Mouse (Mus musculus) stomach, embryonic 15.5 days (tissue): Measurements from ENCODE around the gene Mphosph6. TPM values are rescaled to one million over a fixed set of nuclear protein-coding genes. Genes with fewer than 3 reads are reported as not detected.
A peak's percentile ranks its signal among the peaks of the same experiment; 100 is the strongest.

ENCODE experiments used
- ATAC-seq: fragments of 200-750 bp; cut with Nextera tagmentation; 2 replicates; pipeline ENCODE4 v1.8.0; 2017; ENCODE audit warnings: low read depth, moderate number of reproducible peaks, moderate TSS enrichment; ENCODE audit not compliant: insufficient read depth, low FRiP score
- H3K27ac ChIP-seq: fragments of 300-500 bp; sonication (generic); 2 replicates; pipeline ENCODE4 v1.5.1; 2015; ENCODE audit warnings: mild to moderate bottlenecking, inconsistent platforms
- H3K27me3 ChIP-seq: fragments of 300-500 bp; sonication (generic); replicated peaks from 2 replicates; pipeline ENCODE4 v1.6.1; 2015; ENCODE audit warnings: inconsistent platforms
- H3K36me3 ChIP-seq: fragments of 300-500 bp; sonication (generic); 2 replicates; pipeline ENCODE4 v1.6.1; 2015; ENCODE audit warnings: inconsistent platforms
- H3K4me1 ChIP-seq: fragments of 300-500 bp; sonication (generic); 2 replicates; pipeline ENCODE4 v1.6.1; 2015; ENCODE audit warnings: inconsistent platforms
- H3K4me2 ChIP-seq: fragments of 300-500 bp; sonication (generic); 2 replicates; pipeline ENCODE4 v1.6.1; 2015; ENCODE audit warnings: mild to moderate bottlenecking, inconsistent platforms
- H3K4me3 ChIP-seq: fragments of 300-500 bp; sonication (generic); replicated peaks from 2 replicates; pipeline ENCODE4 v1.5.1; 2015; ENCODE audit warnings: inconsistent platforms
- H3K9ac ChIP-seq: fragments of 300-500 bp; sonication (generic); 2 replicates; pipeline ENCODE4 v1.6.1; 2015; ENCODE audit warnings: inconsistent platforms
- H3K9me3 ChIP-seq: fragments of 300-500 bp; sonication (generic); 2 replicates; pipeline ENCODE4 v1.6.1; 2016; ENCODE audit warnings: inconsistent platforms
- WGBS: fragments of 180-500 bp; shearing (Covaris S2); methylation state at CpG from one replicate; pipeline ENCODE4 v1.1.7; 2015; 5-methylcytosine and 5-hydroxymethylcytosine counted together
- polyA plus RNA-seq: library from polyadenylated mRNA; unstranded; fragments of >200 nt; fragmentation: Nextera tagmentation; extraction: Ambion mirVana; gene quantifications from 2 replicates; pipeline ENCODE4 v1.2.1, GENCODE M21; 2015

Mphosph6 gene
- polyA plus RNA-seq: 58.6 and 58.8 TPM in 2 replicates

- peak; percentile 96 for ATAC-seq
- under 1% methylated on average over 65 of the region's 65 CpGs for WGBS
- H3K36me3 ChIP-seq: peaks cover 9% of the 10 kb centered on the region; the same call in 1 of the 2 replicates
- H3K4me3 ChIP-seq: peak within 1 kb of the TSS; percentile 89
- H3K4me1 ChIP-seq: peaks cover 15% of the 10 kb centered on the region
- peak within 1 kb of the TSS; percentile 91 for H3K27ac ChIP-seq
- no peaks in the 10 kb centered on the region for H3K9me3 ChIP-seq
- peak within 1 kb of the TSS; percentile 75 for H3K4me2 ChIP-seq
- H3K9ac ChIP-seq: peak within 1 kb of the TSS; percentile 94
- no peaks in the 10 kb centered on the region for H3K27me3 ChIP-seq
These were observed at the start of gene Mphosph6 for GRCm38 (mm10) chr8:117801443-117802298. Gene Mphosph6 (minus strand): TSS chr8:117801943.

- no peak for ATAC-seq
- 63% methylated on average over 10 of the region's 10 CpGs for WGBS
These were observed 48.7 kb upstream of the Mphosph6 start for GRCm38 (mm10) chr8:117850420-117850819.

GRCm38 (mm10) chr8:117847865-117848264 is 46.1 kb upstream of the Mphosph6 start:
- Histone ChIP-seq H3K4me2 (no peak overlapping the region), H3K4me3 (no peak overlapping the region), H3K36me3 (no peaks in the 10 kb centered on the region), H3K9me3 (no peaks in the 10 kb centered on the region), H3K27ac (no peak overlapping the region), H3K9ac (no peak overlapping the region), H3K4me1 (no peaks in the 10 kb centered on the region), H3K27me3 (no peaks in the 10 kb centered on the region)
- ATAC-seq: no peak
- WGBS: 88% methylated on average over 6 of the region's 6 CpGs

More at GRCm38 (mm10) chr8:117850420-117850819, 48.7 kb upstream of the Mphosph6 start:
- H3K4me1 ChIP-seq: no peaks in the 10 kb centered on the region
- no peak overlapping the region for H3K9ac ChIP-seq
- H3K4me2 ChIP-seq: no peak overlapping the region
- no peaks in the 10 kb centered on the region for H3K27me3 ChIP-seq
- no peak overlapping the region for H3K4me3 ChIP-seq
- H3K9me3 ChIP-seq: no peaks in the 10 kb centered on the region
- H3K27ac ChIP-seq: no peak overlapping the region
- no peaks in the 10 kb centered on the region for H3K36me3 ChIP-seq

GRCm38 (mm10) chr8:117843694-117844093 is 42.0 kb upstream of the Mphosph6 start:
- Histone ChIP-seq H3K4me1 (no peaks in the 10 kb centered on the region), H3K4me2 (no peak overlapping the region), H3K36me3 (no peaks in the 10 kb centered on the region), H3K9ac (no peak overlapping the region), H3K27me3 (no peaks in the 10 kb centered on the region), H3K4me3 (no peak overlapping the region), H3K9me3 (no peaks in the 10 kb centered on the region), H3K27ac (no peak overlapping the region)
- no peak for ATAC-seq
- 86% methylated on average over 8 of the region's 8 CpGs for WGBS

- no peak overlapping the region for H3K4me2 ChIP-seq
- no peaks in the 10 kb centered on the region for H3K4me1 ChIP-seq
- no peaks in the 10 kb centered on the region for H3K27me3 ChIP-seq
- no peak overlapping the region for H3K27ac ChIP-seq
- no peak overlapping the region for H3K4me3 ChIP-seq
- no peak for ATAC-seq
- H3K36me3 ChIP-seq: no peaks in the 10 kb centered on the region
- WGBS: 31% methylated on average over 4 of the region's 4 CpGs
- H3K9me3 ChIP-seq: no peaks in the 10 kb centered on the region
- H3K9ac ChIP-seq: no peak overlapping the region
These were observed 11.8 kb upstream of the Mphosph6 start for GRCm38 (mm10) chr8:117813524-117813923.

- no peak overlapping the region for H3K4me3 ChIP-seq
- H3K36me3 ChIP-seq: no peaks in the 10 kb centered on the region
- H3K27me3 ChIP-seq: no peaks in the 10 kb centered on the region
- ATAC-seq: no peak
- H3K4me2 ChIP-seq: no peak overlapping the region
- H3K4me1 ChIP-seq: no peaks in the 10 kb centered on the region
- 92% methylated on average over 2 of the region's 2 CpGs for WGBS
- H3K27ac ChIP-seq: no peak overlapping the region
- no peak overlapping the region for H3K9ac ChIP-seq
- H3K9me3 ChIP-seq: no peaks in the 10 kb centered on the region
These were observed 8.9 kb upstream of the Mphosph6 start for GRCm38 (mm10) chr8:117810676-117811075.

- no peaks in the 10 kb centered on the region for H3K36me3 ChIP-seq
- H3K9me3 ChIP-seq: no peaks in the 10 kb centered on the region
- H3K27me3 ChIP-seq: no peaks in the 10 kb centered on the region
- H3K9ac ChIP-seq: no peak overlapping the region
- H3K4me2 ChIP-seq: no peak overlapping the region
- 50% methylated on average over 5 of the region's 5 CpGs for WGBS
- peak overlapping the region; percentile 53; the same call in 1 of the 2 replicates for H3K27ac ChIP-seq
- peaks cover 12% of the 10 kb centered on the region for H3K4me1 ChIP-seq
- H3K4me3 ChIP-seq: no peak overlapping the region
- ATAC-seq: peak; percentile 40
These were observed 3.7 kb upstream of the Mphosph6 start for GRCm38 (mm10) chr8:117805419-117805818.

GRCm38 (mm10) chr8:117802299-117802689 is 551 bp upstream of the Mphosph6 start:
- H3K9ac ChIP-seq: 0 out of 2 replicates have a peak overlapping the region, but pooled peaks have one; percentile 25
- no peaks in the 10 kb centered on the region for H3K9me3 ChIP-seq
- WGBS: 4% methylated on average over 11 of the region's 11 CpGs
- peak overlapping the region; percentile 91 for H3K27ac ChIP-seq
- peak; percentile 50 for ATAC-seq
- peaks cover 15% of the 10 kb centered on the region for H3K4me1 ChIP-seq
- H3K4me3 ChIP-seq: peak overlapping the region; percentile 89
- H3K36me3 ChIP-seq: peaks cover 9% of the 10 kb centered on the region; the same call in 1 of the 2 replicates
- H3K4me2 ChIP-seq: peak overlapping the region; percentile 75
- H3K27me3 ChIP-seq: no peaks in the 10 kb centered on the region

- no peak for ATAC-seq
- Histone ChIP-seq H3K9me3 (no peaks in the 10 kb centered on the region), H3K4me1 (peaks cover 15% of the 10 kb centered on the region), H3K36me3 (peaks cover 27% of the 10 kb centered on the region), H3K4me2 (no peak overlapping the region), H3K9ac (no peak overlapping the region), H3K4me3 (no peak overlapping the region), H3K27me3 (no peaks in the 10 kb centered on the region), H3K27ac (no peak overlapping the region)
- WGBS: 91% methylated on average over 2 of the region's 2 CpGs
These were observed 3.7 kb downstream of the Mphosph6 start for GRCm38 (mm10) chr8:117798066-117798465.

GRCm38 (mm10) chr8:117796464-117796863 is 5.3 kb downstream of the Mphosph6 start:
- 83% methylated on average over 15 of the region's 15 CpGs for WGBS
- no peak overlapping the region for H3K27ac ChIP-seq
- H3K4me2 ChIP-seq: no peak overlapping the region
- no peaks in the 10 kb centered on the region for H3K9me3 ChIP-seq
- H3K36me3 ChIP-seq: peaks cover 30% of the 10 kb centered on the region
- no peaks in the 10 kb centered on the region for H3K27me3 ChIP-seq
- H3K4me1 ChIP-seq: peaks cover 8% of the 10 kb centered on the region; the same call in 1 of the 2 replicates
- ATAC-seq: no peak
- no peak overlapping the region for H3K9ac ChIP-seq
- no peak overlapping the region for H3K4me3 ChIP-seq

- peaks cover 38% of the 10 kb centered on the region for H3K36me3 ChIP-seq
- H3K9ac ChIP-seq: no peak overlapping the region
- H3K4me3 ChIP-seq: no peak overlapping the region
- H3K9me3 ChIP-seq: no peaks in the 10 kb centered on the region
- ATAC-seq: no peak
- H3K4me1 ChIP-seq: no peaks in the 10 kb centered on the region
- 92% methylated on average over 10 of the region's 10 CpGs for WGBS
- no peak overlapping the region for H3K4me2 ChIP-seq
- no peaks in the 10 kb centered on the region for H3K27me3 ChIP-seq
- no peak overlapping the region for H3K27ac ChIP-seq
These were observed 7.2 kb downstream of the Mphosph6 start for GRCm38 (mm10) chr8:117794581-117794980.

GRCm38 (mm10) chr8:117792616-117793144 is 9.1 kb downstream of the Mphosph6 start:
- 82% methylated on average over 19 of the region's 19 CpGs for WGBS

More at GRCm38 (mm10) chr8:117792616-117793144, 9.1 kb downstream of the Mphosph6 start:
- Histone ChIP-seq H3K9me3 (no peaks in the 10 kb centered on the region), H3K4me2 (no peak overlapping the region), H3K4me3 (no peak overlapping the region), H3K27ac (no peak overlapping the region), H3K36me3 (peaks cover 40% of the 10 kb centered on the region), H3K4me1 (no peaks in the 10 kb centered on the region), H3K27me3 (no peaks in the 10 kb centered on the region), H3K9ac (no peak overlapping the region)
- no peak for ATAC-seq
